Mouse (Mus musculus): ENCODE results near the gene Prkag2. TPM values are rescaled to one million over a fixed set of nuclear protein-coding genes. Genes with fewer than 3 reads are reported as not detected.

The Prkag2 gene
- 105 and 109 TPM in 2 replicates for polyA plus RNA-seq (2015; fragmentation: Nextera tagmentation; extraction: Ambion mirVana)

- Histone ChIP-seq H3K36me3 (ENCODE audit: control insufficient read depth, insufficient read depth) (no peaks in the 10 kb centered on the region), H3K9me3 (ENCODE audit: control insufficient read depth, low read length) (no peaks in the 10 kb centered on the region), H3K9ac (replicated peaks; ENCODE audit: low read depth, low read length) (peak within 1 kb of the TSS; percentile 56), H3K4me1 (replicated peaks; ENCODE audit: control insufficient read depth, insufficient read depth, low read length) (peaks cover 16% of the 10 kb centered on the region), H3K4me3 (replicated peaks; ENCODE audit: low read length) (peak within 1 kb of the TSS; percentile 53), H3K4me2 (ENCODE audit: low read length) (peak within 1 kb of the TSS; percentile 71), H3K27ac (ENCODE audit: low read length) (no peak within 1 kb of the TSS), H3K27me3 (replicated peaks; ENCODE audit: control insufficient read depth, insufficient read depth, low read length) (peaks cover 28% of the 10 kb centered on the region)
- ATAC-seq, result peak; percentile 47; the same call in 1 of the 2 replicates
- WGBS, result under 1% methylated on average over 44 of the region's 50 CpGs
These were observed at the start of gene Prkag2 for GRCm38 (mm10) chr5:25100516-25101125. Gene Prkag2, minus strand, starts transcription at chr5:25100642.

GRCm38 (mm10) chr5:25149331-25149965, 49.0 kb upstream of the Prkag2 start:
- Histone ChIP-seq H3K27ac (ENCODE audit: low read length) (no peak overlapping the region), H3K4me3 (replicated peaks; ENCODE audit: low read length) (no peak overlapping the region), H3K9me3 (ENCODE audit: control insufficient read depth, low read length) (no peaks in the 10 kb centered on the region), H3K27me3 (replicated peaks; ENCODE audit: control insufficient read depth, insufficient read depth, low read length) (no peaks in the 10 kb centered on the region), H3K36me3 (ENCODE audit: control insufficient read depth, insufficient read depth) (no peaks in the 10 kb centered on the region), H3K4me2 (ENCODE audit: low read length) (no peak overlapping the region), H3K4me1 (replicated peaks; ENCODE audit: control insufficient read depth, insufficient read depth, low read length) (peaks cover 5% of the 10 kb centered on the region), H3K9ac (replicated peaks; ENCODE audit: low read depth, low read length) (no peak overlapping the region)
- ATAC-seq, result no peak
- WGBS, result 78% methylated on average over 2 of the region's 2 CpGs

- Histone ChIP-seq H3K4me2 (ENCODE audit: low read length) (no peak overlapping the region), H3K4me3 (replicated peaks; ENCODE audit: low read length) (no peak overlapping the region), H3K9ac (replicated peaks; ENCODE audit: low read depth, low read length) (no peak overlapping the region), H3K4me1 (replicated peaks; ENCODE audit: control insufficient read depth, insufficient read depth, low read length) (no peaks in the 10 kb centered on the region), H3K9me3 (ENCODE audit: control insufficient read depth, low read length) (no peaks in the 10 kb centered on the region), H3K27me3 (replicated peaks; ENCODE audit: control insufficient read depth, insufficient read depth, low read length) (no peaks in the 10 kb centered on the region), H3K36me3 (ENCODE audit: control insufficient read depth, insufficient read depth) (no peaks in the 10 kb centered on the region), H3K27ac (ENCODE audit: low read length) (no peak overlapping the region)
- WGBS, result 89% methylated on average over 7 of the region's 7 CpGs
- no peak for ATAC-seq
These were observed 46.3 kb upstream of the Prkag2 start for GRCm38 (mm10) chr5:25146705-25147104.

- WGBS, result 91% methylated on average over 4 of the region's 4 CpGs
- Histone ChIP-seq H3K9me3 (ENCODE audit: control insufficient read depth, low read length) (no peaks in the 10 kb centered on the region), H3K4me2 (ENCODE audit: low read length) (no peak overlapping the region), H3K9ac (replicated peaks; ENCODE audit: low read depth, low read length) (no peak overlapping the region), H3K27me3 (replicated peaks; ENCODE audit: control insufficient read depth, insufficient read depth, low read length) (no peaks in the 10 kb centered on the region), H3K27ac (ENCODE audit: low read length) (no peak overlapping the region), H3K4me3 (replicated peaks; ENCODE audit: low read length) (no peak overlapping the region), H3K36me3 (ENCODE audit: control insufficient read depth, insufficient read depth) (no peaks in the 10 kb centered on the region), H3K4me1 (replicated peaks; ENCODE audit: control insufficient read depth, insufficient read depth, low read length) (no peaks in the 10 kb centered on the region)
- ATAC-seq, result no peak
These were observed 27.4 kb upstream of the Prkag2 start for GRCm38 (mm10) chr5:25127865-25128264.

- Histone ChIP-seq H3K4me3 (replicated peaks; ENCODE audit: low read length) (no peak overlapping the region), H3K27me3 (replicated peaks; ENCODE audit: control insufficient read depth, insufficient read depth, low read length) (no peaks in the 10 kb centered on the region), H3K4me2 (ENCODE audit: low read length) (no peak overlapping the region), H3K27ac (ENCODE audit: low read length) (no peak overlapping the region), H3K36me3 (ENCODE audit: control insufficient read depth, insufficient read depth) (no peaks in the 10 kb centered on the region), H3K4me1 (replicated peaks; ENCODE audit: control insufficient read depth, insufficient read depth, low read length) (no peaks in the 10 kb centered on the region), H3K9me3 (ENCODE audit: control insufficient read depth, low read length) (no peaks in the 10 kb centered on the region), H3K9ac (replicated peaks; ENCODE audit: low read depth, low read length) (no peak overlapping the region)
- no peak for ATAC-seq
- WGBS, result 89% methylated on average over 3 of the region's 3 CpGs
These were observed 25.6 kb upstream of the Prkag2 start for GRCm38 (mm10) chr5:25125884-25126560.

GRCm38 (mm10) chr5:25122534-25122933, 22.1 kb upstream of the Prkag2 start:
- WGBS, result 91% methylated on average over 1 of the region's 1 CpGs
- H3K4me2 ChIP-seq (ENCODE audit: low read length), result no peak overlapping the region
- no peak overlapping the region for H3K9ac ChIP-seq (replicated peaks; ENCODE audit: low read depth, low read length)
- no peaks in the 10 kb centered on the region for H3K36me3 ChIP-seq (ENCODE audit: control insufficient read depth, insufficient read depth)
- H3K27ac ChIP-seq (ENCODE audit: low read length), result no peak overlapping the region
- H3K4me1 ChIP-seq (replicated peaks; ENCODE audit: control insufficient read depth, insufficient read depth, low read length), result no peaks in the 10 kb centered on the region
- ATAC-seq, result no peak
- H3K9me3 ChIP-seq (ENCODE audit: control insufficient read depth, low read length), result no peaks in the 10 kb centered on the region
- H3K27me3 ChIP-seq (replicated peaks; ENCODE audit: control insufficient read depth, insufficient read depth, low read length), result no peaks in the 10 kb centered on the region
- H3K4me3 ChIP-seq (replicated peaks; ENCODE audit: low read length), result no peak overlapping the region

- Histone ChIP-seq H3K27ac (ENCODE audit: low read length) (no peak overlapping the region), H3K4me3 (replicated peaks; ENCODE audit: low read length) (no peak overlapping the region), H3K27me3 (replicated peaks; ENCODE audit: control insufficient read depth, insufficient read depth, low read length) (no peaks in the 10 kb centered on the region), H3K9ac (replicated peaks; ENCODE audit: low read depth, low read length) (no peak overlapping the region), H3K9me3 (ENCODE audit: control insufficient read depth, low read length) (no peaks in the 10 kb centered on the region), H3K36me3 (ENCODE audit: control insufficient read depth, insufficient read depth) (no peaks in the 10 kb centered on the region), H3K4me2 (ENCODE audit: low read length) (no peak overlapping the region), H3K4me1 (replicated peaks; ENCODE audit: control insufficient read depth, insufficient read depth, low read length) (no peaks in the 10 kb centered on the region)
- ATAC-seq, result 0 out of 2 replicates have a peak, but pooled peaks have one; percentile 45
- WGBS, result 65% methylated on average over 5 of the region's 5 CpGs
These were observed 18.7 kb upstream of the Prkag2 start for GRCm38 (mm10) chr5:25119148-25119547.

GRCm38 (mm10) chr5:25115997-25116396, 15.6 kb upstream of the Prkag2 start:
- no peak overlapping the region for H3K9ac ChIP-seq (replicated peaks; ENCODE audit: low read depth, low read length)
- H3K4me2 ChIP-seq (ENCODE audit: low read length), result no peak overlapping the region
- no peaks in the 10 kb centered on the region for H3K27me3 ChIP-seq (replicated peaks; ENCODE audit: control insufficient read depth, insufficient read depth, low read length)
- H3K27ac ChIP-seq (ENCODE audit: low read length), result no peak overlapping the region
- no peaks in the 10 kb centered on the region for H3K36me3 ChIP-seq (ENCODE audit: control insufficient read depth, insufficient read depth)
- WGBS, result 80% methylated on average over 5 of the region's 5 CpGs
- no peak for ATAC-seq
- no peak overlapping the region for H3K4me3 ChIP-seq (replicated peaks; ENCODE audit: low read length)
- H3K9me3 ChIP-seq (ENCODE audit: control insufficient read depth, low read length), result no peaks in the 10 kb centered on the region
- H3K4me1 ChIP-seq (replicated peaks; ENCODE audit: control insufficient read depth, insufficient read depth, low read length), result no peaks in the 10 kb centered on the region

- no peak overlapping the region for H3K9ac ChIP-seq (replicated peaks; ENCODE audit: low read depth, low read length)
- H3K27me3 ChIP-seq (replicated peaks; ENCODE audit: control insufficient read depth, insufficient read depth, low read length), result no peaks in the 10 kb centered on the region
- 75% methylated on average over 5 of the region's 5 CpGs for WGBS
- no peaks in the 10 kb centered on the region for H3K9me3 ChIP-seq (ENCODE audit: control insufficient read depth, low read length)
- no peak overlapping the region for H3K4me3 ChIP-seq (replicated peaks; ENCODE audit: low read length)
- H3K4me2 ChIP-seq (ENCODE audit: low read length), result no peak overlapping the region
- no peak overlapping the region for H3K27ac ChIP-seq (ENCODE audit: low read length)
- no peaks in the 10 kb centered on the region for H3K36me3 ChIP-seq (ENCODE audit: control insufficient read depth, insufficient read depth)
- no peaks in the 10 kb centered on the region for H3K4me1 ChIP-seq (replicated peaks; ENCODE audit: control insufficient read depth, insufficient read depth, low read length)
- no peak for ATAC-seq
These were observed 14.8 kb upstream of the Prkag2 start for GRCm38 (mm10) chr5:25115216-25115615.

All from forebrain, embryonic 16.5 days (tissue).